Mouse (Mus musculus): Measurements from ENCODE around the gene Idi1. TPM values are rescaled to one million over a fixed set of nuclear protein-coding genes. Genes with fewer than 3 reads are reported as not detected.
A peak's percentile ranks its signal among the peaks of the same experiment; 100 is the strongest.
"Not testable (repeated sequence)": the region's sequence is repeated elsewhere in the genome, so short reads cannot be mapped to it uniquely, and the experiment has no call there.

Gene Idi1
- total and polyA plus RNA-seq, 2 experiments from 2014 or later, result 29.0 to 31.7 TPM

DNA sequence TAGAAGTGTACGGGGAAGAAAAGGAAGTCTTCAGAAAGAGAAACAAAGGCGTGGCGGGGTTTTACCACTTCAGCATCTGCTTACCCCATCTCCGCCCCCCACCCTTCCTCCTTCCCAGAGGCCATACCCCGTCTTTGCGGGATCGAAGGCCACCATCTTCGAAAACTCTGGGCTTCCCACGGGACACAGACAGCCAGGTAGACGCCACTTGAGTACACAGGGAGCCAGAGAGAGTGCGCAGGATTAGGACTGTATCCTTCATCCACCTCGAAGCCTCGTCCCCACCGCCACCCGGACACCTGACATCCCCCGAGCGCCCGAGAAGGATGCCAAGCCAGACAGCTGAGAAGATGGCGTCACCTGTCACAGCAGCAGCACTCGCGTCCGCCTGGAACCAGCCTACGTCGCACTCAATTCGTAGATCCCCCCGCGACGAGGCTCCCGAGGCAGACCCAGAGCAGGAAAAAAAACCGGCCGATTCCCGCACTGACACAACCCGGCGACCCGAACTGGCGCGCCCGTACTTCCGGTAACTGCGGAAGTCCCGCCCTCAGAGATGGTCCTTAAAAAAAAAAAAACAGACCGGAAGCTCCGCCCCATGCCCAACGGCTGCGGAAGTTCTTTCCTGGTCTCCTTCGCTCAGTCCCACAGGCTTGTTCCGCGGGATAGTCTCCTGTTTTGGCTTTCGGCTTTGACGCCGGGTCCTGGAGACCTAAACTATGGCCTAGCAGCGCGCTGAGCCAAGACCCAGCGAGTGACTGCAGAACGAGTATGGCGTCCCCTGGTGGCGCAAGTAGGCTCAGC is 14.6 kb upstream of the Idi1 start:
- Histone ChIP-seq H3K4me1 (ENCODE audit: control insufficient read depth, insufficient read depth) (0 out of 2 replicates have a peak, but pooled peaks cover 10% of the 10 kb centered on the region), H3K9ac (replicated peaks; ENCODE audit: low read depth, low read length) (peak overlapping the region; percentile 77), H3K4me2 (ENCODE audit: low read depth, low read length) (peak overlapping the region; percentile 78), H3K27ac (ENCODE audit: low read depth) (peak overlapping the region; percentile 98), H3K27me3 (ENCODE audit: control insufficient read depth, insufficient read depth, low read length) (no peaks in the 10 kb centered on the region), H3K9me3 (replicated peaks; ENCODE audit: control insufficient read depth, low read length) (no peaks in the 10 kb centered on the region), H3K4me3 (ENCODE audit: low read depth, low read length) (peak overlapping the region; percentile 71), H3K36me3 (replicated peaks; ENCODE audit: control insufficient read depth, insufficient read depth, low read length) (no peaks in the 10 kb centered on the region)
- peak; percentile 89 for TF ChIP-seq CTCF (IDR thresholded peaks at IDR 0.05; ENCODE audit: low read depth)
- TF ChIP-seq EP300 (IDR thresholded peaks at IDR 0.05; ENCODE audit: low read depth), result no peak
- ATAC-seq (ENCODE audit: insufficient read depth, low read depth) (peak; percentile 91), DNase-seq (ENCODE audit: low spot score) (peak; percentile 89)
- WGBS, result under 1% methylated on average over 57 of the region's 57 CpGs

DNA sequence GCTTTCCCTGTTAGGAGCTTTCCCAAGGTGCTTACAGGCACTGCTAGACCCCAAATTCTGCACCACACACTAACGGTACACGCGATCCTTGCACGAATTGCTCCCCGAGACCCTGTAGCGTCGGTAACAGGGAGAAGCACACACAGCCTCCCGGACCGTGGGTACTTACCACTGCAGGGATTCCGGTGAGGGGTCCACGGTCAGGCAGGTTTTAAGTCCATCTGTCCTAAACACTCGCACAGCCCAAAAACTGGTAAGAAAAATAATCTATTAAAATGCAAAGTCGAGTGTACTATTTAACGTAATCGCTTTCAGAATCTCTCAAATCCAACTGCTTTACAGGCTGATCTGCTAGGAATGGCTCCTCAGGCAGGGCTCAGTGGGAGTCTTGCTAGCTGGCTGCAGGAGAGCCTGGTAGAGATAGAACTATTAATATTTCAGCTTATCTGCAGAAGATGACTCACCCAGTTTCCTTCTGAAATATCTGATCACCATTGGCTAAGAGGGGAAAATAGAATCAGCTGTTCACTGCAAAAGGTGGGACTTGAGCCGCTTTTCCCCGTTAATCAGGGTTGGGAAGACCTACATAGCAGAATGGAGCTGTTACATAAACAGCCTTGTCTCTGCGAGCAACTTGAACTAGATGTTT is 13.9 kb upstream of the Idi1 start, which contains the start of gene Wdr37:
Gene Wdr37, minus strand, starts transcription at position 596 of the 649 bp plus-strand sequence.
- WGBS, result under 1% methylated on average over 18 of the region's 18 CpGs
- TF ChIP-seq EP300 (IDR thresholded peaks at IDR 0.05; ENCODE audit: low read depth) (no peak), CTCF (IDR thresholded peaks at IDR 0.05; ENCODE audit: low read depth) (no peak)
- Histone ChIP-seq H3K4me1 (ENCODE audit: control insufficient read depth, insufficient read depth) (0 out of 2 replicates have a peak, but pooled peaks cover 10% of the 10 kb centered on the region), H3K27ac (ENCODE audit: low read depth) (peak within 1 kb of the TSS; percentile 98), H3K36me3 (replicated peaks; ENCODE audit: control insufficient read depth, insufficient read depth, low read length) (no peaks in the 10 kb centered on the region), H3K27me3 (ENCODE audit: control insufficient read depth, insufficient read depth, low read length) (no peaks in the 10 kb centered on the region), H3K4me3 (ENCODE audit: low read depth, low read length) (peak within 1 kb of the TSS; percentile 71), H3K4me2 (ENCODE audit: low read depth, low read length) (peak within 1 kb of the TSS; percentile 78), H3K9me3 (replicated peaks; ENCODE audit: control insufficient read depth, low read length) (no peaks in the 10 kb centered on the region), H3K9ac (replicated peaks; ENCODE audit: low read depth, low read length) (peak within 1 kb of the TSS; percentile 77)
- DNase-seq (ENCODE audit: low spot score) (peak; percentile 31), ATAC-seq (ENCODE audit: insufficient read depth, low read depth) (peak; percentile 45)

DNA sequence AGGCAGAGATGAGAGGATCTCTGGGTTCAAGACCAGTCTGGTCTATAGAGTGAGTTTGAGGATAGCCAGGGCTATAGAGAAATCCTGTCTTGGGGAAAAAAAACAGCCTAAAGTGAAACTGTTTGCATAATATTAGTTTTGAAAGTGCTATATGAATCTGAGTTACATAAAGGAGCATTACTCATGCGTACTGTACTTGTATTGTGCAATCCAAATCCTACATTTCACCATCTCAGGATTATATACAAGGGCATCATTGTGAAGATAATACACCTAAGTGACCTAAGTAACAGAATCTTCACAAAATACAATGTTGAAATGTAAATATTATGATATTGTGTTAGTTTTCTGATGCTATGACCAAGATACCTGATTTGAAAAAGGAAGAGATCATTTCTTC is 11.5 kb upstream of the Idi1 start:
- WGBS, result 94% methylated on average over 1 of the region's 1 CpGs
- TF ChIP-seq EP300 (IDR thresholded peaks at IDR 0.05; ENCODE audit: low read depth) (no peak), CTCF (IDR thresholded peaks at IDR 0.05; ENCODE audit: low read depth) (no peak)

DNA sequence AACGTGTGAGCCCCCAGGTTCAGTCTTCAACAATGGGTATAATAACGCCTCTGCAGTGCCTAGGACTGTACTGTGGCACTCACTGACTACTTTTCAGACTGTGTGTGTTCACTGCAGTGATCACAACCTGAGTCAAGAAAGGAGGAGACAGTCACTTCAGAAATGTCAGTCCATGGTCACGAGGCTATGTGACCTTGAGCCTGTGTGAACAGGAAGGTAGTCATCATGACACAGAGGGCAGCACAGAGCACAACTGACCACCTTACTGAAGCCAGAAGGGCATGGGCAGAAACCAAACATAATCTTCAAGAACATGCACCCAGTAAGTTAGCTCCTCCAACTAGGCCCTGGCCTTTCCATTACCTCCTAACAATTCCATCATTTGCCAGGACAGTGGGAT is 3.7 kb upstream of the Idi1 start:
- Histone ChIP-seq H3K36me3 (replicated peaks; ENCODE audit: control insufficient read depth, insufficient read depth, low read length) (no peaks in the 10 kb centered on the region), H3K27ac (ENCODE audit: low read depth) (no peak overlapping the region), H3K4me3 (ENCODE audit: low read depth, low read length) (no peak overlapping the region), H3K4me1 (ENCODE audit: control insufficient read depth, insufficient read depth) (0 out of 2 replicates have a peak, but pooled peaks cover 3% of the 10 kb centered on the region), H3K4me2 (ENCODE audit: low read depth, low read length) (no peak overlapping the region), H3K9ac (replicated peaks; ENCODE audit: low read depth, low read length) (no peak overlapping the region), H3K27me3 (ENCODE audit: control insufficient read depth, insufficient read depth, low read length) (no peaks in the 10 kb centered on the region), H3K9me3 (replicated peaks; ENCODE audit: control insufficient read depth, low read length) (no peaks in the 10 kb centered on the region)
- TF ChIP-seq CTCF (IDR thresholded peaks at IDR 0.05; ENCODE audit: low read depth) (no peak), EP300 (IDR thresholded peaks at IDR 0.05; ENCODE audit: low read depth) (no peak)
- 63% methylated on average over 3 of the region's 3 CpGs for WGBS
- ATAC-seq (ENCODE audit: insufficient read depth, low read depth) (no peak), DNase-seq (ENCODE audit: low spot score) (no peak)

More for the DNA sequence above, 11.5 kb upstream of the Idi1 start:
- ATAC-seq (ENCODE audit: insufficient read depth, low read depth) (no peak), DNase-seq (ENCODE audit: low spot score) (no peak)
- no peak overlapping the region for H3K27ac ChIP-seq (ENCODE audit: low read depth)
- no peaks in the 10 kb centered on the region for H3K9me3 ChIP-seq (replicated peaks; ENCODE audit: control insufficient read depth, low read length)
- no peak overlapping the region for H3K9ac ChIP-seq (replicated peaks; ENCODE audit: low read depth, low read length)
- no peaks in the 10 kb centered on the region for H3K36me3 ChIP-seq (replicated peaks; ENCODE audit: control insufficient read depth, insufficient read depth, low read length)
- H3K27me3 ChIP-seq (ENCODE audit: control insufficient read depth, insufficient read depth, low read length), result no peaks in the 10 kb centered on the region
- H3K4me2 ChIP-seq (ENCODE audit: low read depth, low read length), result no peak overlapping the region
- no peak overlapping the region for H3K4me3 ChIP-seq (ENCODE audit: low read depth, low read length)
- H3K4me1 ChIP-seq (ENCODE audit: control insufficient read depth, insufficient read depth), result 0 out of 2 replicates have a peak, but pooled peaks cover 10% of the 10 kb centered on the region

DNA sequence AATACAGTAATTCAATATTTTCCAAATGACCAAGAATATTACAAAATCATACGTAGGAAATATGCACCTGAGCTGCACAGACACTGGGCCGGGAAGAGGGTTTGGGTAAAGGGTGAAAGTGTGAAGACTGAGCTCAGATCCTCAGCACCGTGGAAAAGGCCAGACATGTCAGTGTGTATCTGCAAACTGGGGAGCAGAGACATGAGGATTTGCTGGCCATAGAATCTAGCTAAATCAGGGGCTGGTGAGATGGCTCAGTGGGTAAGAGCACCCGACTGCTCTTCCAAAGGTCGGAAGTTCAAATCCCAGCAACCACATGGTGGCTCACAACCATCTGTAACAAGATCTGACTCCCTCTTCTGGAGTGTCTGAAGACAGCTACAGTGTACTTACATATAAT is 1.4 kb upstream of the Idi1 start:
- ATAC-seq (ENCODE audit: insufficient read depth, low read depth); H3K4me2 ChIP-seq (ENCODE audit: low read depth, low read length): not testable (repeated sequence)
- 70% methylated on average over 5 of the region's 5 CpGs for WGBS

More for the DNA sequence above, 1.4 kb upstream of the Idi1 start:
- not testable (repeated sequence) for H3K36me3 ChIP-seq (replicated peaks; ENCODE audit: control insufficient read depth, insufficient read depth, low read length); H3K27ac ChIP-seq (ENCODE audit: low read depth); H3K9me3 ChIP-seq (replicated peaks; ENCODE audit: control insufficient read depth, low read length); H3K9ac ChIP-seq (replicated peaks; ENCODE audit: low read depth, low read length); DNase-seq (ENCODE audit: low spot score); H3K4me3 ChIP-seq (ENCODE audit: low read depth, low read length); H3K4me1 ChIP-seq (ENCODE audit: control insufficient read depth, insufficient read depth); H3K27me3 ChIP-seq (ENCODE audit: control insufficient read depth, insufficient read depth, low read length)
